Mouse (Mus musculus) ES-E14 (cell line): Measurements from ENCODE around the gene 4931406P16Rik. TPM values are rescaled to one million over a fixed set of nuclear protein-coding genes. Genes with fewer than 3 reads are reported as not detected.

Experiments
- DNase-seq: peaks from one replicate; pipeline ENCODE4 v3.0.0-alpha.2; 2013; ENCODE audit warnings: low read depth, low spot score
- H3K27ac ChIP-seq: 2 replicates; pipeline ENCODE4 v1.5.1; 2012; ENCODE audit warnings: low read depth, mild to moderate bottlenecking, low read length, moderate library complexity, mixed read lengths; ENCODE audit not compliant: poor library complexity, insufficient read depth, severe bottlenecking
- H3K36me3 ChIP-seq: 2 replicates; pipeline ENCODE4 v1.6.1; 2012; ENCODE audit warnings: mild to moderate bottlenecking, low read length, moderate library complexity, mixed read lengths; ENCODE audit not compliant: control insufficient read depth, poor library complexity, insufficient read depth, severe bottlenecking
- H3K4me1 ChIP-seq, 2 experiments: fragments of 150-350 bp in 1 of 2; sonication (generic) in 1 of 2; 2 replicates each; pipeline ENCODE4 v1.6.1; 2012; ENCODE audit warnings: low read length in 2 of 2, mild to moderate bottlenecking in 1 of 2, mixed read lengths in 1 of 2; ENCODE audit not compliant: control insufficient read depth in 2 of 2, insufficient read depth in 2 of 2, poor library complexity in 1 of 2
- H3K4me3 ChIP-seq, 2 experiments: fragments of 150-350 bp in 1 of 2; sonication (generic) in 1 of 2; 2 replicates each; pipeline ENCODE4 v1.5.1; 2012; ENCODE audit warnings: low read length in 2 of 2, low read depth in 1 of 2, mild to moderate bottlenecking in 1 of 2, mixed read lengths in 1 of 2; ENCODE audit not compliant: insufficient read depth in 1 of 2, poor library complexity in 1 of 2, severe bottlenecking in 1 of 2
- H3K9ac ChIP-seq: 2 replicates; pipeline ENCODE4 v1.6.1; 2012; ENCODE audit warnings: low read depth, mild to moderate bottlenecking, low read length, mixed read lengths; ENCODE audit not compliant: poor library complexity, insufficient read depth, severe bottlenecking
- H3K9me3 ChIP-seq: fragments of 150-350 bp; sonication (generic); 2 replicates; pipeline ENCODE4 v1.6.1; 2012; ENCODE audit warnings: low read depth, mild to moderate bottlenecking, low read length; ENCODE audit not compliant: control insufficient read depth, insufficient read depth
- CHD2 ChIP-seq: IDR thresholded peaks from 2 replicates; pipeline ENCODE4 v1.6.1; 2014; ENCODE audit warnings: mild to moderate bottlenecking, low read depth, low read length, inconsistent platforms
- HCFC1 ChIP-seq: IDR thresholded peaks from 2 replicates; pipeline ENCODE4 v1.6.1; 2012; ENCODE audit warnings: low read length, inconsistent platforms, borderline replicate concordance; ENCODE audit not compliant: insufficient read depth
- MAFK ChIP-seq: IDR thresholded peaks from 2 replicates; pipeline ENCODE4 v1.6.1; 2014; ENCODE audit warnings: mild to moderate bottlenecking, low read depth, low read length, inconsistent platforms; ENCODE audit not compliant: insufficient read depth
- ZC3H11A ChIP-seq: IDR thresholded peaks from 2 replicates; pipeline ENCODE4 v1.6.1; 2012; ENCODE audit warnings: low read depth, mild to moderate bottlenecking, inconsistent platforms, low read length, borderline replicate concordance
- ZNF384 ChIP-seq: IDR thresholded peaks from 2 replicates; pipeline ENCODE4 v1.6.1; 2012; ENCODE audit warnings: low read depth, low read length, inconsistent platforms
- in situ Hi-C, 2 experiments: fragments of 600-800 bp; cut with MboI; formaldehyde crosslinking; loops; one replicate each; pipeline ENCODE4 v1.15.1; 2025; ENCODE audit warnings: low sequenced_read_pairs in 2 of 2, inconsistent platforms in 1 of 2; ENCODE audit not compliant: unreplicated experiment in 2 of 2
- total RNA-seq: library from RNA; depleted of rRNA; stranded (reverse); fragments of 300-350 nt; gene quantifications from 2 replicates; pipeline ENCODE4 v1.2.3, GENCODE M21; 2012; rRNA removed

The 4931406P16Rik gene
- total RNA-seq, result 29.0 and 33.6 TPM in 2 replicates

DNA sequence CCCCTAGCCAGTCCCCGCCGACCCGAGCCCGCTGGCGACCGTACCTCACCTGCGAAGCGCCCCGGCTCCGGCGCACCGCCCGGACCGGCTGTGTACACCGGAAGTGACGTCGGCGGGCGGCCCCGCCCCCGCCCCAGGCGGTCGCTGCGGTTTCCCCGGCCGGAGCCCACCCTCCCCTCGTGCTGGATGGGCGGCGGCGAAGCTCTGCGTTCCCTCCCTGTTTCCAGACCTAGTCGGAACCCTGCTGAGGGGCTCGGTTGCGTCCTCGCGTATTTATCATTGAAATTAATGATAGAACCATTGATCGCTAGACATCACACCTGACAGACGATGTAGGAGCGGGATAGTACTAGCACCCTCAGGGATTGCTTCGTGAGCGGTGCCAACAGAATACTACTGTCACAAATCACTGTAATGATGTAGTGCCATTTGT lies at the start of gene 4931406P16Rik:
Gene 4931406P16Rik, minus strand, starts transcription at position 109 of the 433 bp plus-strand sequence.
- TF ChIP-seq ZNF384 (no peak), HCFC1 (peak; percentile 65), CHD2 (no peak), ZC3H11A (no peak)
- in situ Hi-C loops, result no loop called here
- Histone ChIP-seq H3K4me3 (peak within 1 kb of the TSS; percentile 90 to 94), H3K9ac (peak within 1 kb of the TSS; percentile 88), H3K36me3 (no peaks in the 10 kb centered on the region), H3K9me3 (no peaks in the 10 kb centered on the region), H3K27ac (peak within 1 kb of the TSS; percentile 49), H3K4me1 (peaks cover 2 to 5% of the 10 kb centered on the region in 2 experiments)
- DNase-seq, result peak; percentile 63

- DNase-seq, result peak; percentile 11
- peaks cover 13% of the 10 kb centered on the region for H3K36me3 ChIP-seq
- TF ChIP-seq CHD2 (no peak), HCFC1 (no peak), ZNF384 (no peak), MAFK (no peak), ZC3H11A (no peak)
- no peaks in the 10 kb centered on the region for H3K9me3 ChIP-seq
- in situ Hi-C loops, result loop anchor here in 1 of 2 experiments (10.0 kb wide), 1 partner anchor 101 kb away; the partner anchor contains the start of gene Gm6096
- no peaks in the 10 kb centered on the region for H3K4me1 ChIP-seq
- no peak overlapping the region for H3K4me3 ChIP-seq
- no peak overlapping the region for H3K9ac ChIP-seq
- H3K27ac ChIP-seq, result no peak overlapping the region
Measured at GRCm38 (mm10) chr7:34355629-34356028, 42.3 kb upstream of the 4931406P16Rik start.

DNA sequence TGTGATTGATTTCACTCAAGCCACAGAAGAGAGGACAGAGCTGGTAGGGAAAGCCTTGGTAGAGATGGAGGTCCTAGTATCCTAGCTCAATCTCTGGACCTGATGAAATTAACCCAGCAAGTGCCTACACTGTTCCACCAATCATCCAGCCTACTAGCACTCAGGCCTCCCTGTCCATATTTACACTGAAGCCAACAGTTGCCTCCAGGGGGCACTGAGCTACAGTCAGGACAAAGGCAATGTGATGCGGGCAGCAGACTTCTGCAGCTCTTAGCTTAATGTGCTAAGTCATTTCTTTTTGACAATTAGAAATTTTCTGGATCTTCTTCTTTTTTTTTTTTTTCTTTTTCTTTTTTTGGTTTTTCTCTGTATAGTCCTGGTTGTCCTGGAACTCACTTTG lies 38.6 kb upstream of the 4931406P16Rik start:
- Histone ChIP-seq H3K9ac (no peak overlapping the region), H3K4me3 (no peak overlapping the region), H3K36me3 (peaks cover 27% of the 10 kb centered on the region), H3K9me3 (no peaks in the 10 kb centered on the region), H3K27ac (no peak overlapping the region), H3K4me1 (no peaks in the 10 kb centered on the region)
- TF ChIP-seq ZC3H11A (no peak), HCFC1 (no peak)
- in situ Hi-C loops, result loop anchor here in 1 of 2 experiments (10.0 kb wide), 1 partner anchor 97 kb away; the partner anchor contains the start of gene Gm6096
- DNase-seq, result peak; percentile 22

GRCm38 (mm10) chr7:34350166-34350565 lies 36.8 kb upstream of the 4931406P16Rik start:
- Histone ChIP-seq H3K9ac (no peak overlapping the region), H3K27ac (no peak overlapping the region), H3K4me1 (no peaks in the 10 kb centered on the region), H3K4me3 (no peak overlapping the region), H3K9me3 (no peaks in the 10 kb centered on the region), H3K36me3 (peaks cover 35% of the 10 kb centered on the region)
- DNase-seq, result no peak
- no peak for TF ChIP-seq CHD2
- TF ChIP-seq HCFC1, result no peak
- no peak for TF ChIP-seq ZNF384
- no peak for TF ChIP-seq MAFK
- in situ Hi-C loops, result loop anchor here in 1 of 2 experiments (10.0 kb wide), 1 partner anchor 95 kb away; the partner anchor contains the start of gene Gm6096

DNA sequence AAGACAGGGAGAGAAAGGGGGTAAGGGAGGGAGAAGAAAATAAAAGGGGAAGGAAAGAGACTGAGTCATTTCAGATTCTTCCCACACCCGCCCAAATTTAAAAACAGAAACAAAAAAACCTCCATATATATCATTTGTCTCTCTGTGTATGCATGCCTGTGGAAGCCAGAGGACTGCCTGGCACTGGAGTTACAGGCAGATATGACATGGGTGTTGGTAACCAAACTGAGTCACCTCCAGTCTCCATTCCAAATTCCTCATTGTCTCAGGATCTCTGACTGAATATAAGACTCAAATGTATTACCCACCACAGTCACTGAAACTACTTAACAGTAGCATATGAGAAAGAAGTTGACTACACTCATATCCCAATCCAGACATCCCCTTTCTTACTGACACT lies 34.7 kb upstream of the 4931406P16Rik start:
- in situ Hi-C loops, result no loop called here
- peaks cover 42% of the 10 kb centered on the region for H3K36me3 ChIP-seq
- no peaks in the 10 kb centered on the region for H3K4me1 ChIP-seq

More for the DNA sequence above, 34.7 kb upstream of the 4931406P16Rik start:
- DNase-seq, result no peak
- H3K9ac ChIP-seq, result no peak overlapping the region
- TF ChIP-seq ZC3H11A, result no peak
- no peak for TF ChIP-seq CHD2
- no peak for TF ChIP-seq HCFC1
- TF ChIP-seq ZNF384, result no peak
- no peak for TF ChIP-seq MAFK
- no peak overlapping the region for H3K4me3 ChIP-seq
- no peak overlapping the region for H3K27ac ChIP-seq
- H3K9me3 ChIP-seq, result no peaks in the 10 kb centered on the region
